Mouse (Mus musculus): ENCODE data around the gene Gm37240.
A peak's percentile ranks its signal among the peaks of the same experiment; 100 is the strongest.
"Not testable (repeated sequence)": the region's sequence is repeated elsewhere in the genome, so short reads cannot be mapped to it uniquely, and the experiment has no call there.

Gm37240 gene

DNA sequence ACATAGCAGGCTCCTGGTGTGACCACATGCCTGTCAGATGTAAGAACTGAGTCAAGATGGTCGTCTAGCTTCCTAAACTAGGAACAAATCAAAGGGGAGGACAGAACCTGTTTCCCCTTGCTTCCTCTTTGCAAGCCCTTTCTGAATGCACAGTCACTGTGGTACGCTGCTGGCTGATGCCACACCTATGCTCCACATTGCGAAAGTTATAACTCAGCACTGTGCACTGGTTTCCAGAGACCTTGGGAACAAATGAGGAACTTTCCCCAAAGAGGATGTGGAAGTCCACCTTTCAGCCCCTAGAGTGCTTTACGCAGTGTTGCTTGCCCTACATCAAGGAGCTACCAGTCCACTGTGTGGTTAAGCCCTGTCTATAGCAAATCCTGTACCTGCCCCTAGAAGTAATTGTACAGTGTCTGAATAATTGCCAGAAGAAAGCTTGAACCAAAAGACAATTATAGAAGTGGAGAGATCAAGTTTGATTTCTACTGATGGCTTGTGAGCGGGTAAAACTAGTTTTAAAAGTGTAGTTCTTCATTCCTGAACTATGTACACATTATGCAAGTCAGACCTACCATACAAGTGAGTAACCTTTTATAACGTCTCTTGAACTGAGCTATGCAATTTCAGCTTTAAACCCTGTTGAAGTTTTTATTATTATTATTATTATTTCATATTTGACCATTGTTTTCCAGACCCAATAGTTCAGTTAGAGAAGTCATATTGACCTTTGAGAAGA lies 1289.2 kb downstream of the Gm37240 start:
- DNase-seq (ENCODE audit: low spot score): no peak

DNA sequence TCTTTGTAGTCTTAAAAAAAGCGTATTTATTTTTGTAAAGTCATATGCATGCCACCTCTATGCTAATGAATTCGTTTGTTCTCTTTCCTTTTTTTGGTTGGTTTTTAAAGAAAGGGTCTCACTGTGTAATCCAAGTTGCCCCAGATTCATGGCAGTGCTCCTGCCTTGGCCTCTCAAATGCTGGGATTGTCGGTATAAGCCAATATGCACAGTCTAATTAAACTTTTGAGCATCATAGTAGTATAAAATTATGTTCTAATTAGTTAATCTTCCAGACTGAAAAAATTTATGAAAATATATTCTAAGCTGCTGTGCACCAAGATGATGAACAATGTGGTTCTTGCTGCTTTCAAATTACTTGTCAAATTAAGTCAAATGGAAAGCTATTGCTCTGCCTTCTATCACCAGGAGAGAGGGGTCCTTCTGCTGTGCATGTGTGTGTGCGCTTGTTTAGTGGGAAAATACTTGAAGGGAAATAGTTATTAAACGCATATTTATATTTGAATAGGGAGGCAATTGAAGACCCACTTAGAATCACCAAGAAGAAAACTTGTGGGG lies 1291.6 kb downstream of the Gm37240 start:
- DNase-seq (ENCODE audit: low spot score): no peak

DNA sequence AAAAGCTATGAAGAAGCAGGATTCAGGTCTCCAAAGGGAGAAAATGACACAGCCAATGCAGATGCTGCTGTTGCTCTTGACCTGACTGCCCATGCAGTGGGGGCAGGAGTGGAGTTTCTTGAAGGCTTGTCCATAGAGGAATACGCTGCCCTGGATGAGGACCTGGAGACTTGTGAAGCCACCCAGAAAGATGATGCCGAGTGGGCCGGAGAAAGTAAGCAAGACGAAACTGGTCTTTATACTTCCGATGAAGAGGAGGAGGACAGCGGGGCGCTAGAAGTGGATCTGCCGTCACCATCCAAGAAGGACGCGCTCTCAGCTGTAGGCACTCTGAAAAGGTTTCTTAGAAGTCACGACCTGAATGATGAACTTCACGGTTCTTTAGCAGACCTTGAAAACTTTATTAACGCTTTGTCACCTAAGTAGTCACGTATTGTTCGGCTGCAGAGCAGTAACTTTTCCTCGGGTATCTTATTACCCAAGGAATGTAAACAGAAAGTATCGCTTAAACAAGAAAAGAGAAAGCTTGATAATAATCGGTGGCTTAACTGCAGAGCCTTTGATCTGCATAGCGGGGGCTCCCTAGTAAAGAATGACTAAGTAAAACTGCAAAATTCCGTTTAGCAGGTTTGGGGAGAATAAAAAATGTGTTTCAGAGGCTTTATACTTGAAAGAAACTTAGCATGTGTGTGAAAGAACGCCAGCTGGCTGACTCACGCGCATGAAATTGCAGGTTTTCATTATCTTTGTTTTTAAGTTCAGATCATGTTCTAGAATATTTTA lies 1292.2 kb downstream of the Gm37240 start:
- no peak for DNase-seq (ENCODE audit: low spot score)

DNA sequence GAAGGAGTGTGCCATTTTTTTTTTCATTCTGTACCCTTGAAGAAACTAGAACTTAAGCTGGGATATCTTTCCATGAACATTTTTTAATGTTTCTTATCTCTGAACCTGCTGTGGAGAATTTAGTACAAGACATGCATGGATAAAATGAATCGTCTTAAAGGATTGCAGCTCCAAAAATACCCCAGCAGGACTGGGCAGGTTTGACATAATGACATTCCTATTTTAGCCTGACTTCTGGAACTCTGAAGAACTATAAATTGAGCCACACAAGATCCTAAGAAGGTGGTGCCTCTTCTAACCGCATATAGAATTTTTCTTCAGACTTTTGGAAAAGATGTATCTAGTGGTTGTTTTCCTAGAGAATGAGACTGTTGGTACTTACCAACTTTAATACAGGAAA lies 1294.0 kb downstream of the Gm37240 start, which contains the start of gene Tigd4:
Tigd4 (plus strand) TSS at position 301 of the 400 bp plus-strand sequence.
- no peak for DNase-seq (ENCODE audit: low spot score)

DNA sequence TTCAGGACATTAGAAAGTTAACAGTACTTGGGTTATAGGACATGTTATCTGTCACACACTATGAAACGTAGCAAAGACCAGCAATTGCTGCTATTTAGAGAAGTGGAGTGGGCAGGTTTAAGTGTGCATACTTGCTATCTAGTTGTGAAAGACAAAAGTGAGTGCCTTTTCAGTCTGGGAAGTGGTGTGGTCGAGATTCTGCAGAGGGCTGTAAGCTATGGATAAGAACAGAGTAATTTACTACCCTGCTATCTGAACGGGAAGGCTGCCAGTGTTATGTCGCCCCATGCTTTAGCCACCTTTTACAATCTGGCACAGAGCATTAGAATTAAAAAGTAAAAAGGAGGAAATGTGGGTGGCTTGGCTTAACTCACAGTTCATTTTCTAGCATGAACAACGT lies 1300.6 kb downstream of the Gm37240 start:
- DNase-seq (ENCODE audit: low spot score): no peak

DNA sequence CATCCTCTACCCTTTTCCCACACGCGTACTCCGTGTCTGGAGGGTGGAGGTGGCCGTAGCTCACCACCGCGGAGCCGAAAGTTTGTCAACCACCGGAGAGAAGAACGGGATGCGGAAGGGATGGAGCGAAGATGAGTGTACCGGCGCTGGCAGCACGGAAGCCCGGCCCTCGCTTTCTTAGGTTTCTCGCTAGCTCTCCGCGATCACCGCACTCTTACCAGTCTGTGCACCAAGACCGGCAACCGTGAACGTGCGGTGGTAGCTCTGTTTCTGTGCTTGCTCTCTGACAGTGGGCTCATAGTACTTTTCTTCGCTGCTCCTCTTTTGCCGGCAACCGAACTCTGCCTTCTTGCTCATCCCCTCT lies 1304.4 kb downstream of the Gm37240 start:
- no peak for DNase-seq (ENCODE audit: low spot score)

DNA sequence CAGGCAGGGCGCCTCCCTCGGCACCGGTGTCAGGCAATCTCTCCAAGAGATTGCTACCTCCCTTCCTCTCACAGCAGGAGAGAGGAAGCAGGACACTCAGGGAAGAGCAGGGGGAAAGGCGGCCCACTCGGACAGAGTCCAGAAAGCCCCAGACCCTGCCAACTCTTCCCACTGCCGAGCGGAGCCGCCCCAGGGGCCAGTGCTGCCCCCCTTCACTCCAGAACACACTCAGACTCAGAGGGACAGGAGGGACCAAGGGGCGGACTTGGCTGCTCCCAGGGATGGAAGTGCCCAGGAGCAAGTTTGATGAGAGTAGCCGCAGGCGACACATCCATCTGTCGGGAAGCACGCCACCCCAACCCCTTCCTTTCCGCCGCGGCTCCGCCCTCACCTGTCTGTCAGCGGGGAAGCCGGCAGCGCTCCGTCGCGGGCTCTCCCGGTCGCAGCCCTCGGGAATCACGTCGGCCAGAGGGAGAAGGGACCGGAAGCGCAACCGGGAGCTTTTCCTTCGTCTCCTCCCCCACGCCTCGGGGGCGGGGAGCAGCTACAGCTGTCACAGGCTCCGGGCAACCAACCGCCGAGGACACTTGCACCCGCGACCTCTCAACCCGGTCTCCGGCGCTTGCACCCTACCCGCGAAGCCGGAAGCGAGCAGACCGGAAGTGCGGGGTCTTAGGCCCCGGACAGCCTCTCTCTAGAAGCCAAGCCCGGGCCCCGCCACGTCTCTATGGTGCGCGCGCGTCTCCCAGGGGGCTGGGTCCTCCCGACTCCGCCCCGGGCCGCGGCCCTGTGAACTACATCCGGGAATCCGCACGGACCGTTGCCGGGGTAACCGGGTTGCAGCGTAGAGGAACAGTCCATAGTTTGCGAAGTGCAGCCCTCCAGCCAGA lies 1305.0 kb downstream of the Gm37240 start, which contains the start of gene Arfip1:
Arfip1 (minus strand) TSS at position 603 of the 890 bp plus-strand sequence.
- peak; percentile 98 for DNase-seq (ENCODE audit: low spot score)

DNA sequence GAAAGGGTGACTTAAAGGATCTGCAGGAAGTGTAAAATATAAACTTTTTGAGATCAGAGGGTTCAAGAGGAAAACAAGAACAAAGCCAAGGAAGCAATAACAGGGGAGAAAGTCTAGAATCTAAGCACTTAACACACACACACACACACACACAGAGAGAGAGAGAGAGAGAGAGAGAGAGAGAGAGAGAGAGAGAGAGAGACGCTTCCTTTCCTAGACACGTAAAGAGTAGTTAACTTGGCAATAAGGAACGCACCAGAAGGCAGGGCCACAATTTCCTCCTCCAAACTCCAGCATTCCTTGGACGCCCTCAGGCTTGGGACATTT lies 1305.7 kb downstream of the Gm37240 start:
- DNase-seq (ENCODE audit: low spot score): peak; percentile 4

DNA sequence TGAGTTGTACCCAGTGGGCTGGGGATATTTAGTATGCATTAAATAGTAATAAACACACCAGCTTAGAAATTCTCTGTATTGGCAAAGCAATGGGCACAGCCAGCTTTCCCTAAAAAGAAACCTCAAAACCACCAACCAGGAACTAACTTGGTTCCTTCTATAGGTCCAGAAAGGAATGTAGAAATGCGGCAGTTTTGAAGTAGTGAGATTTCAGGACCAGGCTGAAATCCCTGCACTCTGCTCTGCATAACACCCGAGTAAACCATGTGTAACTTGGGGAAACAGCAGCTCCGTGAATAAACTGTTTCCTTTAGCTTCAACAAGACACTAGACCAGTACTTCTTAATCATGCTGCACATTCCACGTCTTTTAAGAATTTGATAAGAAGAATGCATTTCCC lies 1306.6 kb downstream of the Gm37240 start:
- no peak for DNase-seq (ENCODE audit: low spot score)

DNA sequence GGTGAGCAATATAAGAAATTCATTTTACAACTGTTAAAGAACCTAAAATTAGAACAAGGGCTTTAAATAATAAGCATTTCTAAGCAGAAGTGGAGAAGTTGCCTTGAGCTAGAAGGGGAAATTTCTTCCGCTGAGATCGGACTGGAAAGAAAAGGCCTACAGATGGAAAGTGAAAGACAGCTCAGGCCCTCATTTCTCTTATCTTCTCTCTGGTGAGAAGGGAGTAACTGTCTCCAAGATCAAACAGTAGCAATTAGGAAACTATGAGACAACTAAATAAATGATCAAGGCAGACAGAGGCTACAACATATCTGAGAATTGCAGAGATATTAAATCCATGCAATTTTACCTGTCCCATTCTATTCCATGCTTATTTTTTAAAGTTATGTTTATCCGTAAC lies 1316.8 kb downstream of the Gm37240 start:
- no peak for DNase-seq (ENCODE audit: low spot score)

DNA sequence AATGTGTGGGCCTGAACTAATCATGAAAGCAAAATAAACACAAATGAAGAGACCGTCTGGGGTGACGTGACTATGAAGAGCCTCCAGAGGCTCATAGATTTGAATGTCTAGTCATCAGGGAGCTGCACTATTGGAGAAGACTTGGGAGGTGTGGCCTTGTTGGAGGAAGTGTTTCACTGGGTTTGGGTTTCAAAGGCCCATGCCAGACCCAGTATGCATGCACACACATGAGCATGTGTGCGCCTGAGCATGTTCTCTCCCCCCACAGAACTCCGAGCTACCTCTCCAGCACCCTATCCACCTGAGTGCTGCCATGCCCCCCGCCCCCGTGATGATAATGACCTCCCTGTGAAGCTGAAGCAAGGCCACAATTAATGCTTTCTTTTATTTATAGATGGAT lies 1317.7 kb downstream of the Gm37240 start:
- no peak for DNase-seq (ENCODE audit: low spot score)

DNA sequence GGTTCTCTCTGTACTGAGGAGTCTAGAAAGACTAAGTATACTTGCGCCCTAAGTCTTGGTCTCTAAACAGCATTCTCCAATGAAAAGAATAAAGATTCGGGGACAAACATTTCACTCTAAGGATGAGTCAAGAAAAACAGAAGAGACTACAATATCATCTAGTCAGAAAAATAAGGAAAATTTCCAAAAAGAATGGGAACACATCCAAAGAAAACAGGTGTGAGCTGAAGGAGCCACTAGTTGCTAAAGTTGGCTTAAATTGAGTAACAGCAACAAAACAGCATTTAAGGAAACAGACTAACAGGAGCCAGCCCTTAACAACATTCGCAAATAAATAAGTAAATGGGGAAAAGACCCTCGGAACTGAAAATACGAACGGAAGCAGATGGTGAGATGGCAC lies 1318.8 kb downstream of the Gm37240 start:
- DNase-seq (ENCODE audit: low spot score): no peak

DNA sequence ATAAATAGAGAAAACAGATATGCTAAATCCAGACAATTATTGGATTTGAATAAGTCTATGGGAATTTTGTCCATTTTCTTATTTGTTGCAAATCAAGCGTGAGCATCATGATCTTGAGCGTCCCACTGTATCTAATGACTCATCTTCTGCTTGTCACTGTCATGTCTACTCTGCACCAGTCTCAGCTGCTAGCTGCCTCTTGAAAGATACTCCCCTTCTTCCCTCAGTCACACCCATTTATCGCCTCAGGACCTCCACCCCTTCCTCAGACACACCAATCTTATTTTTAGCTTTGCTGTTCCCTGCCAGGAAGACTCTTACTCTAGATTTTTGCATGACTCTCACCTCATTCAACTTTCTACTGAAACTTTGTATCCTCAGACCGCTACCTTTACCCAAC lies 1323.9 kb downstream of the Gm37240 start:
- DNase-seq (ENCODE audit: low spot score): no peak

DNA sequence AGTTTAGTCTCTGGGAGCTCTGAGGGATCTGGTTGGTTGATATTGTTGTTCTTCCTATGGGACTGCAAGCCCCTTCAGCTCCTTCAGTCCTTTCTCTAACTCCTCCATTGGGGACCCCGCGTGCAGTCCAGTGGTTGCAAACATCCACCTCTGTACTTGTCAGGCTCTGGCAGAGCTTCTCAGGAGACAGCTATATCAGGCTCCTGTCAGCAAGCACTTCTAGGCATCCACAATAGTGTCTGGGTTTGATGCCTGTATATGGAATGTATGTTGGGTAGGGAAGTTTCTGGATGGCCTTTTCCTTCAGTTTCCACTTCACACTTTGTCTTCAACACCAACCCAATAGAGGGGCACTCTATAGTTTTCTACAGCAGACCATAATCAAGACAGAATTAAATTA lies 1324.4 kb downstream of the Gm37240 start:
- DNase-seq (ENCODE audit: low spot score): not testable (repeated sequence)

DNA sequence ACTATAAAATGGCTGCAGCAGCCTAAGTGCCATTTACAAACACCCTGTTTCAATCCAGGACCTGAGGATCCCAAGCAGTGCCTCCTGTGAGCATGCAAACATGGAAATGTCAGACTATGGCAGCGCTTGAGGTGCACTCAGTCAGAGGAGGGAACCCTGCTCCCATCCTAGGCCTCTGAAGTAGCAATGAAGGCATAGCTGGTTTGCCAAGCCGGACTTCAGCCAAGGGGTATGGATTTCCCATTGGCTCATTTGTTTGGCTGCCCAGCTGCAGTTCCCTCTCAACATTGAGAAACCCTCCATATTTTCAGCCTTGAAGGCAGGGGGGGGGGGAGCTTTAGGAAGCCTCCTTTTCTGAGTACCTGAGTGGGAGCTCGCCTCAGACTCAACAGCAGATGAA lies 1329.0 kb downstream of the Gm37240 start:
- DNase-seq (ENCODE audit: low spot score): no peak

DNA sequence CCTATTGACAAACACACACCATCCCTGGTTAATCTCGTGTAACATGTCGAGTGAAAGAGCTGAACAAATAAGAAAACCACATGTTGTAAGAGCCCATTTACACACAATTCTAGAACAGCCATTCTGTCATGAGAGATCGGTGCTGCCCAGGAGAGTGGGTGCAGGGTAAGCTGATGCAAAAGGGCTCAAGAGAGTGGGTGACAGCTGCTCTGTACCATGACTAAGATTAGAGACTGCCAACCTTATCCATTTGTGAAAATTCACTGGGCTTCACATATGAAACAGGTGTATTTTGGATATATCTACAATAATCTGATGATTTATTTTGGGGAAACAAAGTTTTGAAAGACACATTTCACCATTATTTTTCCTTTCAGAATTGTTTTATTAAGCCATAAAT lies 1331.5 kb downstream of the Gm37240 start:
- no peak for DNase-seq (ENCODE audit: low spot score)

DNA sequence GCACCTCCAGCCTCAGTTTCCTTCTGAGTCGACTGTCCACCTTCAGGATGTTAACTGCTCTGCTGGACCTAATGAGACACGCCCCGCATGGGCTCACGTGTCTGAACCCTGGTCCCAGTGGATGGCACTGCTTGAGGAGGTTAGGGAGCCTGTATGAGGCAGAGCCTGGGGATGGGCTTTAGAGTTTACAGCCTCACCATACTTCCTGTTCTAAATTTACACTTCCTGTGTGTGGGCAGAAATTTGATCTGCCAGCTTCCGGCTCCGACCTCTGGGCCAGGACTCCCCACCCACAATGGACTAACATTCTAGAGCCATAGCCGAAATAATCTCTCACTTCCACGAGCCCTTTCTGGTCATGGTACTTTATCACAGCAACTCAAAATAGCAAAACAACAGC lies 1340.1 kb downstream of the Gm37240 start:
- DNase-seq (ENCODE audit: low spot score): no peak

DNA sequence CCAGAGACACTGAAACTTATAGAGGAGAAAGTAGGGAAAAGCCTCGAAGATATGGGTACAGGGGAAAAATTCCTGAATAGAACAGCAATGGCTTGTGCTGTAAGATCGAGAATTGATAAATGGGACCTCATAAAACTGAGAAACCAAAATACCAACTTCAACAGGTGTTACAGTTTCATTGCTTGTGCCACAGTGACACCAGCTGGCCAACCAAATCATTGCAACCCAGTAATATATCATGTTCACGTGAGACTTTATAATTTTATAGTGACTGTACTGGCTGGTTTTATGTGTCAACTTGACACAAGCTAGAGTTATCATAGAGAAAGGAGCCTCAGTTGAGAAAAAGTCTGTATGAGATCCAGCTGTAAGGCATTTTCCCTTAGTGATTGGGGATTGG lies 1344.9 kb downstream of the Gm37240 start:
- DNase-seq (ENCODE audit: low spot score): not testable (repeated sequence)

DNA sequence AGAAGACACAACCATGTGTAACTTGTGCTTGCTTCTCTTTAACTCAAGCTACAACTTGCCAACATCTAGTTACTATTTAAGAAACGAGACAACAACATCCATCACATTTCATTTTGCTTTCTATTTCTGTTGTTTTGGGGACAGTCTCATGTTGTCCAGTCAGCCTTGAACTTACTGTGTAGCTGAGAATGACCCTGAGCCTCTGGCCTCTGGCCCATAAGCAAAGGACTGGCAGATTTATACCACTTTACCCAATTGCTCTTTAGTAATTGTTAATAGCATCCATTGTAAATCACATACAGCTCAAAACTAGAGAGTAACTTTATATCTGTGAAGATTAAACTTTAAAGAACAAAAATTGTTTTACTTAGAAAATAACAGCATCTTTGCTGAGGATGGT lies 1345.4 kb downstream of the Gm37240 start:
- DNase-seq (ENCODE audit: low spot score): no peak

DNA sequence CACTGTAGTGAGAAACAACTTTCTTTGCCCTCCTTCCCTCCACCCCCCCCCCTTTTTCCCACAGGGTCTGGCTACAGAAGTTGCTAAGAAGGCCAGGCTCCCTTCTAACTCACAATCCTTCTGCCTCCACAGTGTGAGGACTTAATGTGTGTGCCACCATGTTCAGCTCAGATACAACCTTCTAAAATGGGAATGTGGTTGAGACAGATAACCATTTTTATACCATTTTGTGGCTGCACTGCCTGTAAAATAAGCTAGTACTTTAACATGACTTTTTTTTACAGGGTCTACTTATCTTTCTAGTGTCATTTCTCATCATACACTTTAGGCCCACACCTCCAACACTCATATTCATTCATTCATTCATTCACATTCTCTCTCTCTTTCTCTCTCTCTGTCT lies 1346.7 kb downstream of the Gm37240 start:
- no peak for DNase-seq (ENCODE audit: low spot score)

DNA sequence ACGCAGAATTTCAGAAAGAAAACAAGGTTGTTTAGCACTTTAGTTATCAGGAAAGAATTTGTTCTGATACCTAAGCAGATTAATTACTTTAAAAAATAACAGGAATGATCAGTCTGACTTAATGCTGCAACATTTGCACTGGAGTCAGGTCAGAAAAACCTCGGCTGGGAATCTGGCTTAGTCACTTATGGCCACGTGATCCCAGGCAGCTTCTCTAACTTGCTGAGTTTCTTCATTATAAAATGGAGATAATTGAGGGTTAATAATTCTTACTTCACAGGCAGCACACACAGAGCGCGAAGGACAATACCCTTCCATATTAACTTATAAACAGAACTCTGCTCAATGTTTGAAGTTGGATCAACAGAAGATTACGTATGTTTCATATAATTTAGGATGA lies 1350.3 kb downstream of the Gm37240 start:
- no peak for DNase-seq (ENCODE audit: low spot score)

DNA sequence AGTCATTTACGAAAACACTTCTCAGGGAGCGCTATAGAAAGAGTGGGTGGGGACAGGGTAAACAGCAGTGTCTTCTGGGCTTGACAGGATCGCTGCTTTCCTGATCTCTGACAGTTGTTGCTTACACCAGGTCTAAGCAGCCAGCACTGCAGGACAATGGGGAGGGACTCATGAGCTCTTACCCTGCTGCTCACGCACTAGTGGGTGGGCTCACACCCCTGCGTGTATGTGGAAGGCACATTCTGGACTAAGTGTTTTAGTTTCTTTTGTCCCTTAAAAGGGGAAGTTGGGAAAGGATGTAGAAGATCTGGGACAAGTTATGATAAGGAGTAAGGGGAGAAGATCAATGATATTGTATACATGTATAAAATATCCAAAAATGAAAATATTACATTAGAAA lies 1354.1 kb downstream of the Gm37240 start:
- DNase-seq (ENCODE audit: low spot score): no peak
